Mouse (Mus musculus): Measurements from ENCODE around the gene Brk1.

The Brk1 gene

GRCm38 (mm10) chr6:113604432-113605223, at the start of gene Brk1:
Gene Brk1, plus strand, starts transcription at chr6:113604772.
- H3K4me3 ChIP-seq (replicated peaks; ENCODE audit: low read length): peak within 1 kb of the TSS; percentile 97
- peak; percentile 52 for TF ChIP-seq CTCF (conservative IDR thresholded peaks at IDR 0.05; ENCODE audit: low read length)
- no peak for TF ChIP-seq POU5F1 (IDR thresholded peaks at IDR 0.05; ENCODE audit: borderline replicate concordance, low read length)
- no peak for TF ChIP-seq NANOG (IDR thresholded peaks at IDR 0.05; ENCODE audit: borderline replicate concordance, low read length)
- H3K36me3 ChIP-seq (ENCODE audit: insufficient read depth, low read length): peaks cover 38% of the 10 kb centered on the region
- no peaks in the 10 kb centered on the region for H3K9me3 ChIP-seq (ENCODE audit: low read length)
- H3K4me1 ChIP-seq (replicated peaks; ENCODE audit: low read depth, low read length): peaks cover 77% of the 10 kb centered on the region
- H3K27me3 ChIP-seq (ENCODE audit: insufficient read depth, low read length): no peaks in the 10 kb centered on the region

GRCm38 (mm10) chr6:113559736-113560135, 44.8 kb upstream of the Brk1 start:
- Histone ChIP-seq H3K27me3 (ENCODE audit: insufficient read depth, low read length) (no peaks in the 10 kb centered on the region), H3K9me3 (ENCODE audit: low read length) (no peaks in the 10 kb centered on the region)

GRCm38 (mm10) chr6:113564557-113564956, 40.0 kb upstream of the Brk1 start:
- Histone ChIP-seq H3K9me3 (ENCODE audit: low read length) (no peaks in the 10 kb centered on the region), H3K4me1 (replicated peaks; ENCODE audit: low read depth, low read length) (peaks cover 14% of the 10 kb centered on the region), H3K36me3 (ENCODE audit: insufficient read depth, low read length) (peaks cover 100% of the 10 kb centered on the region), H3K27me3 (ENCODE audit: insufficient read depth, low read length) (no peaks in the 10 kb centered on the region), H3K4me3 (replicated peaks; ENCODE audit: low read length) (no peak overlapping the region)
- TF ChIP-seq NANOG (IDR thresholded peaks at IDR 0.05; ENCODE audit: borderline replicate concordance, low read length): no peak
- no peak for TF ChIP-seq POU5F1 (IDR thresholded peaks at IDR 0.05; ENCODE audit: borderline replicate concordance, low read length)
- no peak for TF ChIP-seq CTCF (conservative IDR thresholded peaks at IDR 0.05; ENCODE audit: low read length)

More at GRCm38 (mm10) chr6:113559736-113560135, 44.8 kb upstream of the Brk1 start:
- H3K4me3 ChIP-seq (replicated peaks; ENCODE audit: low read length): no peak overlapping the region
- H3K36me3 ChIP-seq (ENCODE audit: insufficient read depth, low read length): peaks cover 93% of the 10 kb centered on the region
- H3K4me1 ChIP-seq (replicated peaks; ENCODE audit: low read depth, low read length): peaks cover 14% of the 10 kb centered on the region
- no peak for TF ChIP-seq NANOG (IDR thresholded peaks at IDR 0.05; ENCODE audit: borderline replicate concordance, low read length)
- TF ChIP-seq CTCF (conservative IDR thresholded peaks at IDR 0.05; ENCODE audit: low read length): no peak

- peaks cover 84% of the 10 kb centered on the region for H3K36me3 ChIP-seq (ENCODE audit: insufficient read depth, low read length)
- H3K9me3 ChIP-seq (ENCODE audit: low read length): no peaks in the 10 kb centered on the region
- no peaks in the 10 kb centered on the region for H3K4me1 ChIP-seq (replicated peaks; ENCODE audit: low read depth, low read length)
- no peak for TF ChIP-seq POU5F1 (IDR thresholded peaks at IDR 0.05; ENCODE audit: borderline replicate concordance, low read length)
- no peak for TF ChIP-seq CTCF (conservative IDR thresholded peaks at IDR 0.05; ENCODE audit: low read length)
- TF ChIP-seq NANOG (IDR thresholded peaks at IDR 0.05; ENCODE audit: borderline replicate concordance, low read length): no peak
- no peaks in the 10 kb centered on the region for H3K27me3 ChIP-seq (ENCODE audit: insufficient read depth, low read length)
- H3K4me3 ChIP-seq (replicated peaks; ENCODE audit: low read length): no peak overlapping the region
Observed at GRCm38 (mm10) chr6:113576044-113576443, 28.5 kb upstream of the Brk1 start.

- no peak for TF ChIP-seq POU5F1 (IDR thresholded peaks at IDR 0.05; ENCODE audit: borderline replicate concordance, low read length)
- no peak for TF ChIP-seq NANOG (IDR thresholded peaks at IDR 0.05; ENCODE audit: borderline replicate concordance, low read length)
- TF ChIP-seq CTCF (conservative IDR thresholded peaks at IDR 0.05; ENCODE audit: low read length): no peak
- no peaks in the 10 kb centered on the region for H3K9me3 ChIP-seq (ENCODE audit: low read length)
- H3K4me3 ChIP-seq (replicated peaks; ENCODE audit: low read length): no peak overlapping the region
- peaks cover 86% of the 10 kb centered on the region for H3K36me3 ChIP-seq (ENCODE audit: insufficient read depth, low read length)
- H3K27me3 ChIP-seq (ENCODE audit: insufficient read depth, low read length): no peaks in the 10 kb centered on the region
- H3K4me1 ChIP-seq (replicated peaks; ENCODE audit: low read depth, low read length): no peaks in the 10 kb centered on the region
Observed at GRCm38 (mm10) chr6:113579306-113579705, 25.3 kb upstream of the Brk1 start.

GRCm38 (mm10) chr6:113583023-113583422, 21.5 kb upstream of the Brk1 start:
- no peaks in the 10 kb centered on the region for H3K4me1 ChIP-seq (replicated peaks; ENCODE audit: low read depth, low read length)
- no peak for TF ChIP-seq CTCF (conservative IDR thresholded peaks at IDR 0.05; ENCODE audit: low read length)
- TF ChIP-seq POU5F1 (IDR thresholded peaks at IDR 0.05; ENCODE audit: borderline replicate concordance, low read length): no peak
- TF ChIP-seq NANOG (IDR thresholded peaks at IDR 0.05; ENCODE audit: borderline replicate concordance, low read length): no peak
- H3K27me3 ChIP-seq (ENCODE audit: insufficient read depth, low read length): no peaks in the 10 kb centered on the region

GRCm38 (mm10) chr6:113585065-113585464, 19.5 kb upstream of the Brk1 start:
- peaks cover 96% of the 10 kb centered on the region for H3K36me3 ChIP-seq (ENCODE audit: insufficient read depth, low read length)
- H3K9me3 ChIP-seq (ENCODE audit: low read length): no peaks in the 10 kb centered on the region
- no peak overlapping the region for H3K4me3 ChIP-seq (replicated peaks; ENCODE audit: low read length)
- no peaks in the 10 kb centered on the region for H3K4me1 ChIP-seq (replicated peaks; ENCODE audit: low read depth, low read length)
- no peaks in the 10 kb centered on the region for H3K27me3 ChIP-seq (ENCODE audit: insufficient read depth, low read length)
- TF ChIP-seq CTCF (conservative IDR thresholded peaks at IDR 0.05; ENCODE audit: low read length) (no peak), POU5F1 (IDR thresholded peaks at IDR 0.05; ENCODE audit: borderline replicate concordance, low read length) (no peak), NANOG (IDR thresholded peaks at IDR 0.05; ENCODE audit: borderline replicate concordance, low read length) (no peak)

More at GRCm38 (mm10) chr6:113583023-113583422, 21.5 kb upstream of the Brk1 start:
- Histone ChIP-seq H3K4me3 (replicated peaks; ENCODE audit: low read length) (no peak overlapping the region), H3K36me3 (ENCODE audit: insufficient read depth, low read length) (peaks cover 90% of the 10 kb centered on the region), H3K9me3 (ENCODE audit: low read length) (no peaks in the 10 kb centered on the region)

GRCm38 (mm10) chr6:113586466-113587183, 17.9 kb upstream of the Brk1 start:
- no peaks in the 10 kb centered on the region for H3K27me3 ChIP-seq (ENCODE audit: insufficient read depth, low read length)
- H3K36me3 ChIP-seq (ENCODE audit: insufficient read depth, low read length): peaks cover 93% of the 10 kb centered on the region
- H3K9me3 ChIP-seq (ENCODE audit: low read length): no peaks in the 10 kb centered on the region
- TF ChIP-seq POU5F1 (IDR thresholded peaks at IDR 0.05; ENCODE audit: borderline replicate concordance, low read length) (no peak), NANOG (IDR thresholded peaks at IDR 0.05; ENCODE audit: borderline replicate concordance, low read length) (no peak), CTCF (conservative IDR thresholded peaks at IDR 0.05; ENCODE audit: low read length) (no peak)
- no peak overlapping the region for H3K4me3 ChIP-seq (replicated peaks; ENCODE audit: low read length)
- no peaks in the 10 kb centered on the region for H3K4me1 ChIP-seq (replicated peaks; ENCODE audit: low read depth, low read length)
